Mouse (Mus musculus): ENCODE results near the gene Mrpl17. TPM values are rescaled to one million over a fixed set of nuclear protein-coding genes. Genes with fewer than 3 reads are reported as not detected.

Mrpl17 gene
- polyA plus RNA-seq, 1 experiment from 2014 or later = 226 TPM

- 60% methylated on average over 2 of the region's 2 CpGs for WGBS
- Histone ChIP-seq H3K4me3 (no peak overlapping the region), H3K36me3 (peaks cover 31% of the 10 kb centered on the region), H3K27me3 (replicated peaks) (no peaks in the 10 kb centered on the region), H3K27ac (replicated peaks) (no peak overlapping the region), H3K9me3 (no peaks in the 10 kb centered on the region), H3K4me2 (no peak overlapping the region), H3K9ac (no peak overlapping the region), H3K4me1 (peaks cover 19% of the 10 kb centered on the region)
- no peak for ATAC-seq (ENCODE audit: extremely low read depth, insufficient number of reproducible peaks, low FRiP score, low TSS enrichment)
Measured at GRCm38 (mm10) chr7:105806716-105807115, 4.2 kb downstream of the Mrpl17 start.

GRCm38 (mm10) chr7:105806125-105806524, 4.8 kb downstream of the Mrpl17 start:
- no peak for ATAC-seq (ENCODE audit: extremely low read depth, insufficient number of reproducible peaks, low FRiP score, low TSS enrichment)
- 75% methylated on average over 5 of the region's 5 CpGs for WGBS

GRCm38 (mm10) chr7:105803428-105803827, 7.5 kb downstream of the Mrpl17 start:
- H3K27me3 ChIP-seq (replicated peaks) = no peaks in the 10 kb centered on the region
- no peak overlapping the region for H3K4me3 ChIP-seq
- 0 out of 2 replicates have a peak overlapping the region, but pooled peaks have one; percentile 10 for H3K27ac ChIP-seq (replicated peaks)
- H3K9ac ChIP-seq = no peak overlapping the region
- H3K9me3 ChIP-seq = no peaks in the 10 kb centered on the region
- ATAC-seq (ENCODE audit: extremely low read depth, insufficient number of reproducible peaks, low FRiP score, low TSS enrichment) = no peak
- no peak overlapping the region for H3K4me2 ChIP-seq
- peaks cover 16% of the 10 kb centered on the region for H3K36me3 ChIP-seq
- 0 out of 2 replicates have a peak, but pooled peaks cover 8% of the 10 kb centered on the region for H3K4me1 ChIP-seq

More at GRCm38 (mm10) chr7:105806125-105806524, 4.8 kb downstream of the Mrpl17 start:
- Histone ChIP-seq H3K36me3 (peaks cover 31% of the 10 kb centered on the region), H3K4me2 (no peak overlapping the region), H3K9ac (no peak overlapping the region), H3K27me3 (replicated peaks) (no peaks in the 10 kb centered on the region), H3K4me3 (no peak overlapping the region), H3K4me1 (peaks cover 19% of the 10 kb centered on the region), H3K27ac (replicated peaks) (no peak overlapping the region), H3K9me3 (no peaks in the 10 kb centered on the region)

- H3K4me3 ChIP-seq = no peak overlapping the region
- H3K4me2 ChIP-seq = no peak overlapping the region
- H3K9ac ChIP-seq = no peak overlapping the region
- 0 out of 2 replicates have a peak, but pooled peaks cover 4% of the 10 kb centered on the region for H3K4me1 ChIP-seq
- peaks cover 10% of the 10 kb centered on the region for H3K36me3 ChIP-seq
- no peaks in the 10 kb centered on the region for H3K27me3 ChIP-seq (replicated peaks)
- WGBS = 30% methylated on average over 1 of the region's 1 CpGs
- no peaks in the 10 kb centered on the region for H3K9me3 ChIP-seq
- 0 out of 2 replicates have a peak overlapping the region, but pooled peaks have one; percentile 29 for H3K27ac ChIP-seq (replicated peaks)
- ATAC-seq (ENCODE audit: extremely low read depth, insufficient number of reproducible peaks, low FRiP score, low TSS enrichment) = no peak
Measured at GRCm38 (mm10) chr7:105802771-105803170, 8.1 kb downstream of the Mrpl17 start.

- WGBS = 45% methylated on average over 2 of the region's 2 CpGs
- Histone ChIP-seq H3K4me1 (0 out of 2 replicates have a peak, but pooled peaks cover 2% of the 10 kb centered on the region), H3K9ac (no peak overlapping the region), H3K4me2 (no peak overlapping the region), H3K9me3 (no peaks in the 10 kb centered on the region), H3K36me3 (0 out of 2 replicates have a peak, but pooled peaks cover 5% of the 10 kb centered on the region), H3K27me3 (replicated peaks) (no peaks in the 10 kb centered on the region), H3K4me3 (no peak overlapping the region), H3K27ac (replicated peaks) (peak overlapping the region; percentile 24; the same call in 1 of the 2 replicates)
- ATAC-seq (ENCODE audit: extremely low read depth, insufficient number of reproducible peaks, low FRiP score, low TSS enrichment) = no peak
Measured at GRCm38 (mm10) chr7:105802312-105802711, 8.6 kb downstream of the Mrpl17 start.

- no peaks in the 10 kb centered on the region for H3K9me3 ChIP-seq
- ATAC-seq (ENCODE audit: extremely low read depth, insufficient number of reproducible peaks, low FRiP score, low TSS enrichment) = no peak
- H3K4me2 ChIP-seq = no peak overlapping the region
- no peaks in the 10 kb centered on the region for H3K4me1 ChIP-seq
- H3K4me3 ChIP-seq = no peak overlapping the region
- no peak overlapping the region for H3K9ac ChIP-seq
- H3K27me3 ChIP-seq (replicated peaks) = no peaks in the 10 kb centered on the region
- no peak overlapping the region for H3K27ac ChIP-seq (replicated peaks)
- H3K36me3 ChIP-seq = no peaks in the 10 kb centered on the region
- WGBS = 68% methylated on average over 3 of the region's 3 CpGs
Measured at GRCm38 (mm10) chr7:105796972-105797371, 13.9 kb downstream of the Mrpl17 start.

- no peak overlapping the region for H3K9ac ChIP-seq
- no peaks in the 10 kb centered on the region for H3K4me1 ChIP-seq
- H3K4me2 ChIP-seq = no peak overlapping the region
- ATAC-seq (ENCODE audit: extremely low read depth, insufficient number of reproducible peaks, low FRiP score, low TSS enrichment) = no peak
- H3K9me3 ChIP-seq = no peaks in the 10 kb centered on the region
- no peaks in the 10 kb centered on the region for H3K27me3 ChIP-seq (replicated peaks)
- no peak overlapping the region for H3K27ac ChIP-seq (replicated peaks)
- H3K36me3 ChIP-seq = no peaks in the 10 kb centered on the region
- H3K4me3 ChIP-seq = no peak overlapping the region
- 20% methylated on average over 7 of the region's 7 CpGs for WGBS
Measured at GRCm38 (mm10) chr7:105795759-105796366, 15.0 kb downstream of the Mrpl17 start.

- ATAC-seq (ENCODE audit: extremely low read depth, insufficient number of reproducible peaks, low FRiP score, low TSS enrichment) = no peak
- Histone ChIP-seq H3K9me3 (no peaks in the 10 kb centered on the region), H3K27me3 (replicated peaks) (peaks cover 6% of the 10 kb centered on the region), H3K4me1 (no peaks in the 10 kb centered on the region), H3K4me2 (no peak overlapping the region), H3K4me3 (no peak overlapping the region), H3K9ac (no peak overlapping the region), H3K27ac (replicated peaks) (no peak overlapping the region), H3K36me3 (no peaks in the 10 kb centered on the region)
- 68% methylated on average over 7 of the region's 7 CpGs for WGBS
Measured at GRCm38 (mm10) chr7:105793701-105794100, 17.2 kb downstream of the Mrpl17 start.

- H3K27ac ChIP-seq (replicated peaks) = no peak overlapping the region
- H3K36me3 ChIP-seq = no peaks in the 10 kb centered on the region
- ATAC-seq (ENCODE audit: extremely low read depth, insufficient number of reproducible peaks, low FRiP score, low TSS enrichment) = no peak
- H3K4me2 ChIP-seq = no peak overlapping the region
- H3K27me3 ChIP-seq (replicated peaks) = peaks cover 19% of the 10 kb centered on the region
- H3K4me3 ChIP-seq = no peak overlapping the region
- H3K9me3 ChIP-seq = no peaks in the 10 kb centered on the region
- H3K4me1 ChIP-seq = peaks cover 10% of the 10 kb centered on the region
- no peak overlapping the region for H3K9ac ChIP-seq
- 71% methylated on average over 1 of the region's 1 CpGs for WGBS
Measured at GRCm38 (mm10) chr7:105791147-105791546, 19.8 kb downstream of the Mrpl17 start.

GRCm38 (mm10) chr7:105787285-105788140, 23.4 kb downstream of the Mrpl17 start, which contains the start of gene Dchs1:
TSS of gene Dchs1 (minus strand) at chr7:105787654.
- peaks cover 39% of the 10 kb centered on the region for H3K4me1 ChIP-seq
- peak within 1 kb of the TSS; percentile 79 for H3K4me3 ChIP-seq
- H3K9ac ChIP-seq = peak within 1 kb of the TSS; percentile 92
- H3K9me3 ChIP-seq = no peaks in the 10 kb centered on the region
- ATAC-seq (ENCODE audit: extremely low read depth, insufficient number of reproducible peaks, low FRiP score, low TSS enrichment) = peak; percentile 53; the same call in 1 of the 2 replicates
- H3K36me3 ChIP-seq = peaks cover 10% of the 10 kb centered on the region
- H3K4me2 ChIP-seq = peak within 1 kb of the TSS; percentile 74
- under 1% methylated on average over 44 of the region's 97 CpGs for WGBS
- peaks cover 19% of the 10 kb centered on the region for H3K27me3 ChIP-seq (replicated peaks)
- H3K27ac ChIP-seq (replicated peaks) = peak within 1 kb of the TSS; percentile 80

- H3K27me3 ChIP-seq (replicated peaks) = peaks cover 19% of the 10 kb centered on the region
- no peak for ATAC-seq (ENCODE audit: extremely low read depth, insufficient number of reproducible peaks, low FRiP score, low TSS enrichment)
- peak overlapping the region; percentile 74 for H3K4me2 ChIP-seq
- H3K4me3 ChIP-seq = peak overlapping the region; percentile 79
- 8% methylated on average over 20 of the region's 20 CpGs for WGBS
- peak overlapping the region; percentile 92 for H3K9ac ChIP-seq
- H3K9me3 ChIP-seq = no peaks in the 10 kb centered on the region
- H3K27ac ChIP-seq (replicated peaks) = peak overlapping the region; percentile 80
- peaks cover 17% of the 10 kb centered on the region for H3K36me3 ChIP-seq
- H3K4me1 ChIP-seq = peaks cover 39% of the 10 kb centered on the region
Measured at GRCm38 (mm10) chr7:105786506-105787284, 24.2 kb downstream of the Mrpl17 start.
